12 mouse cellular contexts compared by ENCODE assay signal in genomic region chr7:92799665-92800595, GRCm38 (mm10). TPM values are rescaled to one million over a fixed set of nuclear protein-coding genes. Genes with fewer than 3 reads are reported as not detected.
DNase-seq lines count a peak whose midpoint lies in the region; ATAC-seq lines count a peak whose summit lies in the region.
"Had no signal": no experiment of that assay in that cellular context is flagged by ENCODE, and none has a peak within 500 bp of the region (broad histone marks: within the 10 kb centered on the region; RNA-seq: fewer than 3 reads in every experiment).

No protein-coding gene starts in this region.

- H3K36me3 ChIP-seq in midbrain, embryonic 12.5 days, result no peaks in the 10 kb centered on the region
- H3K36me3 ChIP-seq in midbrain, embryonic 16.5 days (ENCODE audit: control insufficient read depth, insufficient read depth, low read length), result no peaks in the 10 kb centered on the region
- no peaks in the 10 kb centered on the region for H3K36me3 ChIP-seq in hindbrain, embryonic 13.5 days
- no peaks in the 10 kb centered on the region for H3K36me3 ChIP-seq in neural tube, embryonic 15.5 days
- no peaks in the 10 kb centered on the region for H3K36me3 ChIP-seq in heart, embryonic 10.5 days
- H3K36me3 ChIP-seq: embryonic facial prominence, embryonic 12.5 days had no signal

- 0 out of 2 replicates have a peak overlapping the region, but pooled peaks have one; percentile 20 for H3K27ac ChIP-seq in midbrain, embryonic 12.5 days (replicated peaks)
- H3K27ac ChIP-seq in midbrain, embryonic 16.5 days (ENCODE audit: low read length), result no peak overlapping the region
- peak overlapping the region; percentile 31 for H3K27ac ChIP-seq in hindbrain, embryonic 13.5 days
- H3K27ac ChIP-seq in neural tube, embryonic 15.5 days (replicated peaks), result 0 out of 2 replicates have a peak overlapping the region, but pooled peaks have one; percentile 13
- H3K27ac ChIP-seq in heart, embryonic 10.5 days, result no peak overlapping the region
- H3K27ac ChIP-seq: embryonic facial prominence, embryonic 12.5 days had no signal

- no peaks in the 10 kb centered on the region for H3K27me3 ChIP-seq in midbrain, embryonic 12.5 days
- H3K27me3 ChIP-seq in midbrain, embryonic 16.5 days (ENCODE audit: control insufficient read depth, insufficient read depth, low read depth, low read length), result no peaks in the 10 kb centered on the region
- H3K27me3 ChIP-seq in hindbrain, embryonic 13.5 days, result no peaks in the 10 kb centered on the region
- no peaks in the 10 kb centered on the region for H3K27me3 ChIP-seq in neural tube, embryonic 15.5 days (replicated peaks)
- no peaks in the 10 kb centered on the region for H3K27me3 ChIP-seq in heart, embryonic 10.5 days (ENCODE audit: insufficient read depth, poor library complexity, severe bottlenecking)
- H3K27me3 ChIP-seq: embryonic facial prominence, embryonic 12.5 days had no signal

- H3K9ac ChIP-seq in midbrain, embryonic 12.5 days (replicated peaks), result no peak overlapping the region
- H3K9ac ChIP-seq in midbrain, embryonic 16.5 days (ENCODE audit: low read depth, low read length), result no peak overlapping the region
- peak overlapping the region; percentile 4; the same call in 1 of the 2 replicates for H3K9ac ChIP-seq in hindbrain, embryonic 13.5 days
- no peak overlapping the region for H3K9ac ChIP-seq in neural tube, embryonic 15.5 days (replicated peaks)
- H3K9ac ChIP-seq: embryonic facial prominence, embryonic 12.5 days had no signal

- H3K4me2 ChIP-seq in midbrain, embryonic 12.5 days (replicated peaks), result no peak overlapping the region
- H3K4me2 ChIP-seq in midbrain, embryonic 16.5 days (ENCODE audit: low read length), result no peak overlapping the region
- no peak overlapping the region for H3K4me2 ChIP-seq in hindbrain, embryonic 13.5 days
- no peak overlapping the region for H3K4me2 ChIP-seq in neural tube, embryonic 15.5 days
- H3K4me2 ChIP-seq: embryonic facial prominence, embryonic 12.5 days; liver, embryonic 11.5 days had no signal

- peaks cover 12% of the 10 kb centered on the region for H3K4me1 ChIP-seq in midbrain, embryonic 12.5 days
- peaks cover 3% of the 10 kb centered on the region; the same call in 1 of the 2 replicates for H3K4me1 ChIP-seq in midbrain, embryonic 16.5 days (ENCODE audit: control insufficient read depth, insufficient read depth, low read length)
- peaks cover 19% of the 10 kb centered on the region for H3K4me1 ChIP-seq in hindbrain, embryonic 13.5 days (replicated peaks)
- H3K4me1 ChIP-seq in neural tube, embryonic 15.5 days, result no peaks in the 10 kb centered on the region
- H3K4me1 ChIP-seq in heart, embryonic 10.5 days, result no peaks in the 10 kb centered on the region

- ATAC-seq in midbrain, embryonic 12.5 days (ENCODE audit: low FRiP score, low read depth), result peak; percentile 54
- no peak; the same call in 1 of the 2 replicates for ATAC-seq in midbrain, embryonic 16.5 days
- peak; percentile 69 for ATAC-seq in hindbrain, embryonic 13.5 days (ENCODE audit: low FRiP score)
- peak; percentile 64 for ATAC-seq in neural tube, embryonic 15.5 days (ENCODE audit: low FRiP score)

- WGBS in midbrain, embryonic 12.5 days, result 61% methylated on average over 10 of the region's 10 CpGs
- 50% methylated on average over 10 of the region's 10 CpGs for WGBS in midbrain, embryonic 16.5 days
- 47% methylated on average over 10 of the region's 10 CpGs for WGBS in hindbrain, embryonic 13.5 days
- WGBS in neural tube, embryonic 15.5 days, result 53% methylated on average over 10 of the region's 10 CpGs
- WGBS in heart, embryonic 10.5 days, result 73% methylated on average over 10 of the region's 10 CpGs

- H3K9me3 ChIP-seq in midbrain, embryonic 12.5 days, result no peaks in the 10 kb centered on the region
- no peaks in the 10 kb centered on the region for H3K9me3 ChIP-seq in midbrain, embryonic 16.5 days (replicated peaks; ENCODE audit: control insufficient read depth, low read length, poor library complexity, severe bottlenecking)
- no peaks in the 10 kb centered on the region for H3K9me3 ChIP-seq in hindbrain, embryonic 13.5 days
- no peaks in the 10 kb centered on the region for H3K9me3 ChIP-seq in neural tube, embryonic 15.5 days (replicated peaks)
- H3K9me3 ChIP-seq in heart, embryonic 10.5 days, result no peaks in the 10 kb centered on the region
- H3K9me3 ChIP-seq: embryonic facial prominence, embryonic 12.5 days had no signal

- DNase-seq in cerebellum, postnatal 25 days, result peak; percentile 37 to 46
- no peak for DNase-seq in cerebellum, adult 11 months
- DNase-seq in thymus, postnatal 36 days, result no peak
- DNase-seq in heart, embryonic 10.5 days (ENCODE audit: low spot score), result no peak
- DNase-seq: adrenal gland, postnatal 25 days; right cerebral cortex, adult 18-20 months had no signal

- H3K4me3 ChIP-seq in midbrain, embryonic 12.5 days, result no peak overlapping the region
- H3K4me3 ChIP-seq in midbrain, embryonic 16.5 days (ENCODE audit: low read depth, low read length), result no peak overlapping the region
- no peak overlapping the region for H3K4me3 ChIP-seq in hindbrain, embryonic 13.5 days
- H3K4me3 ChIP-seq in neural tube, embryonic 15.5 days (replicated peaks), result no peak overlapping the region
- H3K4me3 ChIP-seq in heart, embryonic 10.5 days, result no peak overlapping the region
- H3K4me3 ChIP-seq: embryonic facial prominence, embryonic 12.5 days had no signal

RNA-seq across cellular contexts. Expression of gene Rab30, which starts 58.5 kb away (rescaled TPM):
- polyA plus RNA-seq in midbrain, embryonic 12.5 days (2016; fragmentation: Nextera tagmentation; extraction: Ambion mirVana), result 19.8 and 20.3 TPM in 2 replicates
- 19.9 and 22.4 TPM in 2 replicates for polyA plus RNA-seq in midbrain, embryonic 16.5 days (2015; fragmentation: Nextera tagmentation; extraction: Ambion mirVana)
- 19.9 and 22.3 TPM in 2 replicates for polyA plus RNA-seq in hindbrain, embryonic 13.5 days (2015; fragmentation: Nextera tagmentation; extraction: Ambion mirVana)
- 22.0 and 23.5 TPM in 2 replicates for polyA plus RNA-seq in neural tube, embryonic 15.5 days (2015; fragmentation: Nextera tagmentation; extraction: Ambion mirVana)
- polyA plus RNA-seq in heart, embryonic 10.5 days (2016; fragmentation: Nextera tagmentation; extraction: Ambion mirVana), result 4.8 and 7.2 TPM in 2 replicates

Comparison
In these comparisons a context has a peak if more than half of its experiments do, and no peak if none do; other contexts are left out.
1. DNase-seq: peak in cerebellum, postnatal 25 days (2 of 2); none in cerebellum, adult 11 months (single experiment), thymus, postnatal 36 days (0 of 2) and heart, embryonic 10.5 days (single experiment).
2. H3K27ac ChIP-seq: peak in midbrain, embryonic 12.5 days (single experiment), hindbrain, embryonic 13.5 days (single experiment) and neural tube, embryonic 15.5 days (single experiment); none in midbrain, embryonic 16.5 days (single experiment) and heart, embryonic 10.5 days (single experiment).